ENCODE assay signal across 8 mouse cellular contexts in genomic region chr10:42842358-42842757, GRCm38 (mm10). TPM values are rescaled to one million over a fixed set of nuclear protein-coding genes. Genes with fewer than 3 reads are reported as not detected.
A peak's percentile ranks its signal among the peaks of the same experiment; 100 is the strongest.
DNase-seq lines count a peak whose midpoint lies in the region; ATAC-seq and TF ChIP-seq lines count a peak whose summit lies in the region.

No protein-coding gene starts in this region.

- H3K9me3 ChIP-seq in heart, embryonic 11.5 days (replicated peaks; ENCODE audit: control insufficient read depth, low read length), result no peaks in the 10 kb centered on the region
- no peaks in the 10 kb centered on the region for H3K9me3 ChIP-seq in kidney, embryonic 15.5 days (replicated peaks)

- H3K4me3 ChIP-seq in bone marrow macrophage, adult 2 months (ENCODE audit: insufficient read depth, low read length), result no peak overlapping the region
- no peak overlapping the region for H3K4me3 ChIP-seq in embryonic fibroblast, embryonic 13.5 days (ENCODE audit: insufficient read depth, low read length)
- no peak overlapping the region for H3K4me3 ChIP-seq in heart, embryonic 11.5 days (ENCODE audit: low read depth, low read length)
- H3K4me3 ChIP-seq in kidney, embryonic 15.5 days (replicated peaks), result no peak overlapping the region
- no peak overlapping the region for H3K4me3 ChIP-seq in olfactory bulb, adult 2 months (ENCODE audit: insufficient read depth, low read depth, low read length)

- 11% methylated on average over 9 of the region's 9 CpGs for WGBS in heart, embryonic 11.5 days (ENCODE audit: insufficient replicate concordance)
- 10% methylated on average over 9 of the region's 9 CpGs for WGBS in kidney, embryonic 15.5 days
- 19% methylated on average over 9 of the region's 9 CpGs for WGBS in olfactory bulb, adult 2 months

- no peaks in the 10 kb centered on the region for H3K27me3 ChIP-seq in heart, embryonic 11.5 days (ENCODE audit: control insufficient read depth, insufficient read depth, low read length)
- H3K27me3 ChIP-seq in kidney, embryonic 15.5 days, result no peaks in the 10 kb centered on the region

- no peaks in the 10 kb centered on the region for H3K36me3 ChIP-seq in heart, embryonic 11.5 days (ENCODE audit: control insufficient read depth, insufficient read depth, low read length)
- H3K36me3 ChIP-seq in kidney, embryonic 15.5 days, result peaks cover 7% of the 10 kb centered on the region

- TF ChIP-seq CTCF in bone marrow macrophage, adult 2 months (IDR thresholded peaks at IDR 0.05; ENCODE audit: low read depth, low read length), result peak; percentile 81
- peak; percentile 95 for TF ChIP-seq CTCF in embryonic fibroblast, embryonic 13.5 days (IDR thresholded peaks at IDR 0.05; ENCODE audit: borderline replicate concordance, insufficient read depth, low read length)
- peak; percentile 85 for TF ChIP-seq CTCF in olfactory bulb, adult 2 months (IDR thresholded peaks at IDR 0.05; ENCODE audit: insufficient read depth, low read depth, low read length)

- peak; percentile 25 for ATAC-seq in CD4-positive, CD25-positive, alpha-beta regulatory T cell, adult 4 months
- ATAC-seq in heart, embryonic 11.5 days (replicated peaks; ENCODE audit: insufficient number of reproducible peaks, low FRiP score, low TSS enrichment), result 0 out of 2 replicates have a peak, but pooled peaks have one; percentile 65
- ATAC-seq in kidney, embryonic 15.5 days (replicated peaks; ENCODE audit: low FRiP score), result peak; percentile 52; the same call in 1 of the 2 replicates

- H3K9ac ChIP-seq in heart, embryonic 11.5 days (ENCODE audit: low read depth, low read length), result no peak overlapping the region
- H3K9ac ChIP-seq in kidney, embryonic 15.5 days, result no peak overlapping the region

- peak; percentile 17; the same call in 1 of the 2 replicates for TF ChIP-seq POLR2A in bone marrow macrophage, adult 2 months (IDR thresholded peaks at IDR 0.05; ENCODE audit: borderline replicate concordance, low read depth, low read length)
- no peak for TF ChIP-seq POLR2A in embryonic fibroblast, embryonic 13.5 days (IDR thresholded peaks at IDR 0.05; ENCODE audit: low read depth, low read length)
- no peak for TF ChIP-seq POLR2A in olfactory bulb, adult 2 months (IDR thresholded peaks at IDR 0.05; ENCODE audit: insufficient read depth, low read depth, low read length)

- H3K4me1 ChIP-seq in bone marrow macrophage, adult 2 months (ENCODE audit: control insufficient read depth, insufficient read depth, low read length), result no peaks in the 10 kb centered on the region
- H3K4me1 ChIP-seq in embryonic fibroblast, embryonic 13.5 days (ENCODE audit: control insufficient read depth, insufficient read depth, low read length), result no peaks in the 10 kb centered on the region
- H3K4me1 ChIP-seq in heart, embryonic 11.5 days (ENCODE audit: control insufficient read depth, insufficient read depth, low read length), result no peaks in the 10 kb centered on the region
- 0 out of 2 replicates have a peak, but pooled peaks cover 6% of the 10 kb centered on the region for H3K4me1 ChIP-seq in kidney, embryonic 15.5 days
- H3K4me1 ChIP-seq in olfactory bulb, adult 2 months (ENCODE audit: control insufficient read depth, insufficient read depth, low read length), result no peaks in the 10 kb centered on the region

- peak; percentile 59 to 73 for DNase-seq in lung, adult 18-20 months
- DNase-seq in testis, postnatal 14 days (ENCODE audit: low spot score), result peak; percentile 79

- no peak overlapping the region for H3K27ac ChIP-seq in bone marrow macrophage, adult 2 months (ENCODE audit: insufficient read depth, low read depth, low read length)
- H3K27ac ChIP-seq in embryonic fibroblast, embryonic 13.5 days (ENCODE audit: insufficient read depth, low read length), result no peak overlapping the region
- H3K27ac ChIP-seq in heart, embryonic 11.5 days (ENCODE audit: low read depth, low read length), result no peak overlapping the region
- H3K27ac ChIP-seq in kidney, embryonic 15.5 days, result no peak overlapping the region
- H3K27ac ChIP-seq in olfactory bulb, adult 2 months (ENCODE audit: insufficient read depth, low read depth, low read length), result no peak overlapping the region

- no peak overlapping the region for H3K4me2 ChIP-seq in heart, embryonic 11.5 days
- no peak overlapping the region for H3K4me2 ChIP-seq in kidney, embryonic 15.5 days

RNA-seq across cellular contexts. Expression of gene Scml4, which starts 17.8 kb away (rescaled TPM):
- 10 to 100 TPM; 56.6 to 87.8 TPM for polyA plus RNA-seq in CD4-positive, CD25-positive, alpha-beta regulatory T cell, adult 4 months (2017; shearing (Covaris generic))
- not detected in 2 replicates for polyA plus RNA-seq in bone marrow macrophage, adult 2 months (2012; ENCODE audit: insufficient read depth, insufficient read length, missing spikeins)
- polyA plus RNA-seq in embryonic fibroblast, embryonic 13.5 days (2011; ENCODE audit: insufficient read length, low read depth, missing spikeins), result 0.20 and 0.72 TPM in 2 replicates
- 0.92 and 1.7 TPM in 2 replicates for polyA plus RNA-seq in heart, embryonic 11.5 days (2014; fragmentation: Nextera tagmentation; extraction: Ambion mirVana)
- 1.4 and 1.5 TPM in 2 replicates for polyA plus RNA-seq in kidney, embryonic 15.5 days (2015; fragmentation: Nextera tagmentation; extraction: Ambion mirVana)
- polyA plus RNA-seq in olfactory bulb, adult 2 months (2012; ENCODE audit: insufficient read depth, insufficient read length, low replicate concordance, missing spikeins), result not detected in 2 replicates

Comparison
In these comparisons a context has a peak if more than half of its experiments do, and no peak if none do; other contexts are left out.
1. RNA of gene Scml4, which starts 17.8 kb away (polyA plus RNA-seq): 56.6 to 87.8 TPM in CD4-positive, CD25-positive, alpha-beta regulatory T cell, adult 4 months; 1.4 to 1.5 TPM in kidney, embryonic 15.5 days, 0.92 to 1.7 TPM in heart, embryonic 11.5 days, 0.20 to 0.72 TPM in embryonic fibroblast, embryonic 13.5 days, not detected in bone marrow macrophage, adult 2 months and not detected in olfactory bulb, adult 2 months; every median in the first group is over 10 times any median in the second.
2. Peak in every context shown above with its lines, with median percentiles within 50 percentile points of each other: ATAC-seq and CTCF ChIP-seq.